Mouse (Mus musculus): ENCODE measurements around the gene Fip1l1. TPM values are rescaled to one million over a fixed set of nuclear protein-coding genes. Genes with fewer than 3 reads are reported as not detected.

Gene Fip1l1
- polyA plus RNA-seq, 1 experiment from 2014 or later, result 66.4 TPM

- Histone ChIP-seq H3K4me1 (ENCODE audit: control insufficient read depth, insufficient read depth, low read length) (no peaks in the 10 kb centered on the region), H3K9ac (ENCODE audit: low read depth, low read length) (no peak overlapping the region), H3K4me3 (ENCODE audit: low read depth, low read length) (no peak overlapping the region), H3K9me3 (ENCODE audit: control insufficient read depth, low read length) (no peaks in the 10 kb centered on the region), H3K27ac (replicated peaks; ENCODE audit: low read depth, low read length) (no peak overlapping the region), H3K4me2 (ENCODE audit: low read depth, low read length) (no peak overlapping the region), H3K36me3 (ENCODE audit: control insufficient read depth, insufficient read depth, low read length) (no peaks in the 10 kb centered on the region), H3K27me3 (replicated peaks; ENCODE audit: control insufficient read depth, insufficient read depth, low read length) (no peaks in the 10 kb centered on the region)
- ATAC-seq (ENCODE audit: low read depth) (no peak), DNase-seq (ENCODE audit: low spot score) (no peak)
- 84% methylated on average over 4 of the region's 4 CpGs for WGBS
These were observed 105.3 kb downstream of the Fip1l1 start for GRCm38 (mm10) chr5:74640504-74640903.

DNA sequence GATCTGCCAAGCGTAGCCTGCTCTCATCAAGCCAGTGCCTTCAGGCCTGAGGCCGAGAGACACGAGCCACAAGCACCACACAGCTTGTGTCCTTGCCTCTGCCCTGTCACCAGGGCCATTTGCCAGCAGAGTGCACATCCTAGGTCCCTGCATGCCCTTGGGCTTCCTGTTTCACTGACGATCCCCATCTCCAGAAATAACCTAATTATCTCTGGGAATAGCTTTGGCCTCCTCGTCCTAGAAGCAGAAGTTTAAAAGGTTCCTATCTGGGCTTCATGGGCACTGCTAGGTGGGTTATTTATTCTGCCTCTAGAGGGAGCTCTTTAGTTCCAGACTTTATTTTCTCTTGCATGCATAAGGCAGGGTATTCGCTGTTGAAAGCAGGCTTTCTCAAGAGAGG is 105.8 kb downstream of the Fip1l1 start:
- H3K4me1 ChIP-seq (ENCODE audit: control insufficient read depth, insufficient read depth, low read length), result no peaks in the 10 kb centered on the region
- no peaks in the 10 kb centered on the region for H3K27me3 ChIP-seq (replicated peaks; ENCODE audit: control insufficient read depth, insufficient read depth, low read length)
- H3K4me2 ChIP-seq (ENCODE audit: low read depth, low read length), result no peak overlapping the region
- no peak overlapping the region for H3K27ac ChIP-seq (replicated peaks; ENCODE audit: low read depth, low read length)
- WGBS, result 42% methylated on average over 6 of the region's 6 CpGs
- H3K9me3 ChIP-seq (ENCODE audit: control insufficient read depth, low read length), result no peaks in the 10 kb centered on the region
- no peaks in the 10 kb centered on the region for H3K36me3 ChIP-seq (ENCODE audit: control insufficient read depth, insufficient read depth, low read length)
- H3K4me3 ChIP-seq (ENCODE audit: low read depth, low read length), result no peak overlapping the region
- DNase-seq (ENCODE audit: low spot score) (peak; percentile 51), ATAC-seq (ENCODE audit: low read depth) (no peak)
- H3K9ac ChIP-seq (ENCODE audit: low read depth, low read length), result no peak overlapping the region

DNA sequence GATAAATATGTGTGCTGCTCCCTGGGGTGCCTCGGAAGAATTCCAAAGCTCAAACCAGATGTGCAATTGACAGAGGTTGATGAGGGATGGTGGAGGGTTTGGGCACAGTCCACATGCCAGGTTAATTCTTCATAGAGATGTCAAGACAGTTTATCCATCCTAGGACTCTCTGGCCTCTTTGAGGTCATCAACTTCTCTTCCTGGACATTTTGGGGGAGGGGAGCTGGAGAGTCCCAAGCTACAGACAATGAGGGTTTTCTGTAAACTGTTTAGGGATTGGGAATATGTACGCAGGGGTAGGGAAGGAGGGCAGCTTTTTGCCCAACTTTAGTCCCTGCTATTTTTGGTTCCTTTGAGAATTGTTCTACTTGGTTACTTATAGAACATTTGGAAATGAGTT is 107.0 kb downstream of the Fip1l1 start:
- ATAC-seq (ENCODE audit: low read depth) (no peak), DNase-seq (ENCODE audit: low spot score) (no peak)
- H3K9me3 ChIP-seq (ENCODE audit: control insufficient read depth, low read length), result no peaks in the 10 kb centered on the region
- no peak overlapping the region for H3K4me2 ChIP-seq (ENCODE audit: low read depth, low read length)
- WGBS, result 49% methylated on average over 2 of the region's 2 CpGs
- peaks cover under 1% of the 10 kb centered on the region; the same call in 1 of the 2 replicates for H3K4me1 ChIP-seq (ENCODE audit: control insufficient read depth, insufficient read depth, low read length)
- no peaks in the 10 kb centered on the region for H3K27me3 ChIP-seq (replicated peaks; ENCODE audit: control insufficient read depth, insufficient read depth, low read length)
- H3K27ac ChIP-seq (replicated peaks; ENCODE audit: low read depth, low read length), result no peak overlapping the region
- no peak overlapping the region for H3K9ac ChIP-seq (ENCODE audit: low read depth, low read length)
- no peaks in the 10 kb centered on the region for H3K36me3 ChIP-seq (ENCODE audit: control insufficient read depth, insufficient read depth, low read length)
- no peak overlapping the region for H3K4me3 ChIP-seq (ENCODE audit: low read depth, low read length)

GRCm38 (mm10) chr5:74647584-74647984 is 112.3 kb downstream of the Fip1l1 start:
- Histone ChIP-seq H3K27ac (replicated peaks; ENCODE audit: low read depth, low read length) (no peak overlapping the region), H3K27me3 (replicated peaks; ENCODE audit: control insufficient read depth, insufficient read depth, low read length) (no peaks in the 10 kb centered on the region), H3K36me3 (ENCODE audit: control insufficient read depth, insufficient read depth, low read length) (no peaks in the 10 kb centered on the region), H3K9ac (ENCODE audit: low read depth, low read length) (no peak overlapping the region), H3K4me2 (ENCODE audit: low read depth, low read length) (no peak overlapping the region), H3K9me3 (ENCODE audit: control insufficient read depth, low read length) (no peaks in the 10 kb centered on the region), H3K4me3 (ENCODE audit: low read depth, low read length) (no peak overlapping the region), H3K4me1 (ENCODE audit: control insufficient read depth, insufficient read depth, low read length) (peaks cover 8% of the 10 kb centered on the region; the same call in 1 of the 2 replicates)
- ATAC-seq (ENCODE audit: low read depth) (no peak), DNase-seq (ENCODE audit: low spot score) (no peak)
- 52% methylated on average over 5 of the region's 6 CpGs for WGBS

DNA sequence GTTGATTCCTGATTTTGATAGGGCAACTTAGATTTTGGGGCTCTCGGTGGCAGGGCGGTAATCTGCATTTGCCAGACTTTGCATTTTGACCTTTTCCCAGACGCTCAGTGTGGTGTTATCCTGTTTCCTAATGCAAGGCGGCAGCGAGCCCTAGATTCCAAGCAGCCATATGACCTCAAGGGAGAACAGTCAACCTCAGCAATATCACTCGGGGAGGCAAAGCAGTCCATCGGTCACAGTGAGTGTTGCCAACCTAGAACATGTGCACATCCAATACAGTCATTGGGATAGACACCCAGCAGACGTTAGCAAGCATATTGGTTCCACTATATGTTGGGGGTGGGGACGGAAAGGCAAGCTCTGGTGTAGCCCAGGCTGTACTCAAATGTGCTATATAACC is 113.0 kb downstream of the Fip1l1 start:
- peaks cover 8% of the 10 kb centered on the region; the same call in 1 of the 2 replicates for H3K4me1 ChIP-seq (ENCODE audit: control insufficient read depth, insufficient read depth, low read length)
- WGBS, result 69% methylated on average over 9 of the region's 9 CpGs
- DNase-seq (ENCODE audit: low spot score) (no peak), ATAC-seq (ENCODE audit: low read depth) (no peak)
- no peak overlapping the region for H3K9ac ChIP-seq (ENCODE audit: low read depth, low read length)
- no peaks in the 10 kb centered on the region for H3K27me3 ChIP-seq (replicated peaks; ENCODE audit: control insufficient read depth, insufficient read depth, low read length)
- no peaks in the 10 kb centered on the region for H3K9me3 ChIP-seq (ENCODE audit: control insufficient read depth, low read length)
- H3K4me2 ChIP-seq (ENCODE audit: low read depth, low read length), result no peak overlapping the region
- H3K27ac ChIP-seq (replicated peaks; ENCODE audit: low read depth, low read length), result no peak overlapping the region
- no peaks in the 10 kb centered on the region for H3K36me3 ChIP-seq (ENCODE audit: control insufficient read depth, insufficient read depth, low read length)
- H3K4me3 ChIP-seq (ENCODE audit: low read depth, low read length), result no peak overlapping the region

Other genes starting within 250 kb of the Fip1l1 start
- gene Scfd2, start 3.7 kb upstream of the Fip1l1 start, polyA plus RNA-seq (2014; fragmentation: Nextera tagmentation; extraction: Ambion mirVana), result 19.8 and 21.3 TPM in 2 replicates
- gene Lnx1, start 167.5 kb downstream of the Fip1l1 start, polyA plus RNA-seq (2014; fragmentation: Nextera tagmentation; extraction: Ambion mirVana), result 2.3 and 2.4 TPM in 2 replicates